Mouse (Mus musculus) heart, embryonic 14.5 days (tissue): Measurements from ENCODE around the gene Ccnl2. TPM values are rescaled to one million over a fixed set of nuclear protein-coding genes. Genes with fewer than 3 reads are reported as not detected.

Source experiments
- ATAC-seq: fragments of 200-750 bp; cut with Nextera tagmentation; 2 replicates; pipeline ENCODE4 v1.8.0; 2017; ENCODE audit warnings: low read depth, moderate TSS enrichment; ENCODE audit not compliant: insufficient number of reproducible peaks, insufficient read depth, low FRiP score
- H3K27ac ChIP-seq, 2 experiments: fragments of 200-500 bp in 1 of 2; fragments of 300-500 bp in 1 of 2; sonication (generic) in 1 of 2; replicated peaks in 1 of 2; 2 replicates each; pipeline ENCODE4 v1.5.1; 2012 to 2014; ENCODE audit warnings: low read depth in 2 of 2, low read length in 2 of 2, control low read depth in 1 of 2, mild to moderate bottlenecking in 1 of 2, mixed read lengths in 1 of 2; ENCODE audit not compliant: control insufficient read depth in 1 of 2, insufficient read depth in 1 of 2
- H3K27me3 ChIP-seq: fragments of 300-500 bp; sonication (generic); 2 replicates; pipeline ENCODE4 v1.6.1; 2014; ENCODE audit warnings: mild to moderate bottlenecking, low read length, control low read depth; ENCODE audit not compliant: control insufficient read depth, insufficient read depth
- H3K36me3 ChIP-seq: fragments of 300-500 bp; sonication (generic); 2 replicates; pipeline ENCODE4 v1.6.1; 2014; ENCODE audit warnings: mild to moderate bottlenecking, control low read depth, low read length, mixed read lengths; ENCODE audit not compliant: control insufficient read depth, insufficient read depth
- H3K4me1 ChIP-seq, 2 experiments: fragments of 200-500 bp in 1 of 2; fragments of 300-500 bp in 1 of 2; sonication (generic) in 1 of 2; 2 replicates each; pipeline ENCODE4 v1.6.1; 2012 to 2014; ENCODE audit warnings: low read length in 2 of 2, control low read depth in 1 of 2, mixed read lengths in 1 of 2; ENCODE audit not compliant: control insufficient read depth in 2 of 2, insufficient read depth in 2 of 2
- H3K4me2 ChIP-seq: fragments of 300-500 bp; sonication (generic); 2 replicates; pipeline ENCODE4 v1.6.1; 2014; ENCODE audit warnings: mild to moderate bottlenecking, low read length
- H3K4me3 ChIP-seq, 2 experiments: fragments of 200-500 bp in 1 of 2; fragments of 300-500 bp in 1 of 2; sonication (generic) in 1 of 2; 2 replicates each; pipeline ENCODE4 v1.5.1; 2012 to 2014; ENCODE audit warnings: low read length in 2 of 2, mild to moderate bottlenecking in 2 of 2, control low read depth in 1 of 2, low read depth in 1 of 2, moderate library complexity in 1 of 2; ENCODE audit not compliant: control insufficient read depth in 1 of 2, insufficient read depth in 1 of 2
- H3K9ac ChIP-seq: fragments of 300-500 bp; sonication (generic); 2 replicates; pipeline ENCODE4 v1.6.1; 2014; ENCODE audit warnings: mild to moderate bottlenecking, low read length
- H3K9me3 ChIP-seq: fragments of 300-500 bp; sonication (generic); 2 replicates; pipeline ENCODE4 v1.6.1; 2016; ENCODE audit warnings: low read length, control low read depth; ENCODE audit not compliant: control insufficient read depth
- WGBS: fragments of 180-500 bp; shearing (Covaris S2); extraction: QIAGEN DNeasy Blood & Tissue Kit; methylation state at CpG from one replicate; pipeline ENCODE4 v1.1.7; 2014; 5-methylcytosine and 5-hydroxymethylcytosine counted together
- polyA plus RNA-seq: library from polyadenylated mRNA; unstranded; fragments of >200 nt; fragmentation: Nextera tagmentation; extraction: Ambion mirVana; gene quantifications from 2 replicates; pipeline ENCODE4 v1.2.1, GENCODE M21; 2014

The Ccnl2 gene
- polyA plus RNA-seq, 1 experiment from 2014 or later: 120 TPM

DNA sequence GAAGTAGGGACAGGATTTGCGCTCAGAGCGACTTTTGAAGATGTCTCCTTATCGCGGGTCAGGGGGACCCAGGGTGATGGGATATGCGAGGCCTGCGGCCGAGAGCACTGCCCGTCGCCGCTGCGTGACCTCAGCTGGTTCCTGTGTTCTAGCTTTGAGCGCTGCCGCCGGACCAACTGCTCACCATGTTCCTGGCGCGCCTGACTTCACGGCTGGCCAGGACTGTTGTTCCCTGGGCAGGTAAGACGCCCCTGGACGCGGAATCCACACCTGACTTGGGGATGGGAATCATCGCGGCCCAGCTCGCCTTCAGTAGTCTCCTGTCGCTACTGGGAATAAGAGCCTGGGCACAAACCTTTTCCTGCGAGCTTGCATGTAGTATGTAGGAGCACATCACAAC is 19.5 kb downstream of the Ccnl2 start:
- no peak for ATAC-seq
- Histone ChIP-seq H3K4me3 (peak overlapping the region; percentile 78 to 89), H3K27ac (peak overlapping the region; percentile 45 to 90), H3K4me2 (peak overlapping the region; percentile 96), H3K4me1 (peaks cover 8 to 13% of the 10 kb centered on the region in 2 experiments), H3K9ac (peak overlapping the region; percentile 94), H3K27me3 (no peaks in the 10 kb centered on the region), H3K9me3 (no peaks in the 10 kb centered on the region), H3K36me3 (peaks cover 26% of the 10 kb centered on the region)
- 1% methylated on average over 25 of the region's 25 CpGs for WGBS

DNA sequence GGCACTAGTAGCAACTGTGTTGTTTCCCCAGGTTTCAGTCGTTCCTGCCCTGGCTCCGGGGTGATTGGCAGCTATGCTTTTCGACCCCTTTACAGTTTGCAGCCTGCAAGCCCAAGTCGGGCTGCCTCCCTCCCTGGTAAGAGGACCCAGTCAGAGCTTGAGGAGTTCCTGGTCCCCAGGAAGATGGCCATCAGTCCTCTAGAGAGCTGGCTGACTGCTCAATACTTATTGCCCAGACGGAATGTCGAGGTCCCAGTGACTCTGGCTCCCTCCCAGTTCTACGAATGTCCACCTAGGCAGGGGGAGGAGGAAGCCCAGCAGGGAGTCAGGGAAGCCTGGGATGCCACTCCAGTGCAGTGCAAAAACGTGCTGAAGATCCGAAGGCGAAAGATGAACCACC is 20.0 kb downstream of the Ccnl2 start:
- peak overlapping the region; percentile 78 to 89 for H3K4me3 ChIP-seq
- 48% methylated on average over 10 of the region's 10 CpGs for whole genome bisulfite sequencing
- no peaks in the 10 kb centered on the region for H3K9me3 ChIP-seq
- peak overlapping the region; percentile 96 for H3K4me2 ChIP-seq
- peaks cover 21% of the 10 kb centered on the region for H3K36me3 ChIP-seq
- no peaks in the 10 kb centered on the region for H3K27me3 ChIP-seq
- H3K9ac ChIP-seq: peak overlapping the region; percentile 94
- H3K27ac ChIP-seq: peak overlapping the region in 1 of 2 experiments; percentile 90; a peak in 1 of 4 replicates
- no peak for ATAC-seq
- peaks cover 8 to 13% of the 10 kb centered on the region in 2 experiments for H3K4me1 ChIP-seq

DNA sequence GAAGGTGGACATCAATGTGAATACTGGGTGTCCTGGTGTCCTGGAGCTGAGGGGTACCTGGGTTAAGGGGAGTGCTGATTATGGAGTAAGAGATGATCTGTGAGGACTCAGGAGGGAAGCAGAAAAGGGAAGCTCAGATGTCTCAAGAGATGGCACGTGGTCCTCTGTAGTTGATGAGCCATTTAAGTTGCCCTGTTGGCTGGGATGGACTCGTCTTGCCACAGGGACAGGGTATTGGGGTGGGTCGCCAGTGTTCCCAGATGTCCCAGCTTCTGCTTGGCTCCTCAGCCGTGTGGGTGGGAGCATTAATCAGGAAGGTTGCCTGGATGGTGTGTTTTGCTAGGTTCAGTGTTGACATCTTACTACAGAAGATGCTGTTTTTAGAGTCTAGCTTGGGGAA is 20.9 kb downstream of the Ccnl2 start:
- Histone ChIP-seq H3K27me3 (no peaks in the 10 kb centered on the region), H3K27ac (no peak overlapping the region), H3K9ac (no peak overlapping the region), H3K36me3 (peaks cover 12% of the 10 kb centered on the region), H3K4me1 (peaks cover 17 to 22% of the 10 kb centered on the region in 2 experiments), H3K4me2 (no peak overlapping the region), H3K9me3 (no peaks in the 10 kb centered on the region), H3K4me3 (no peak overlapping the region)
- WGBS: 78% methylated on average over 4 of the region's 4 CpGs
- ATAC-seq: no peak

DNA sequence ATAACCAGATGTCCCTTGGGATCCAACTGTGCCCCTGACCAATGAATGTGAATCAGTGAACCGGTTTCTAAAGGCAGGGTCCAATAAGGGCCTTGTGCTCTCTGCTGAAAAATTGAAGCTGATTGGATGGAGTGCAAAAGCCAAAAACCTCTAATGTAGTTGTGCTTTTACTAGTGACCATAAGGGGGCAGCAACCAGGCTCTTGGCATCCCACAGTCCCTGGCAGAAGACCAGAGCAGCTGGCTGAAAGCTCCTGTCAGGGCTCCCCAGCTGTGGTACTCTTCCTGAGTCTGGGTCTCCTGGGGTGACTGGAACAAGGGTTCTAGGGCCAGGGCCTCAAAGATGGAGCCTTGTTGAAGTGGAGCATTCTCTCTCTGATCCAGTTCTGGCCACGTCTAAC is 21.5 kb downstream of the Ccnl2 start:
- peak; percentile 6; the same call in 1 of the 2 replicates for ATAC-seq
- peaks cover 12% of the 10 kb centered on the region for H3K36me3 ChIP-seq
- H3K27ac ChIP-seq: peak overlapping the region; percentile 9 to 51; a peak in 1 of 4 replicates

GRCm38 (mm10) chr4:155837404-155838010 is 25.2 kb downstream of the Ccnl2 start:
- H3K4me1 ChIP-seq: peaks cover 26 to 50% of the 10 kb centered on the region in 2 experiments
- no peak overlapping the region for H3K4me3 ChIP-seq
- H3K27me3 ChIP-seq: peaks cover 5% of the 10 kb centered on the region
- H3K9ac ChIP-seq: no peak overlapping the region
- no peak for ATAC-seq
- 52% methylated on average over 11 of the region's 11 CpGs for WGBS
- H3K27ac ChIP-seq: peak overlapping the region; percentile 76 to 85
- H3K36me3 ChIP-seq: peaks cover 18% of the 10 kb centered on the region
- H3K4me2 ChIP-seq: peak overlapping the region; percentile 23; the same call in 1 of the 2 replicates
- H3K9me3 ChIP-seq: no peaks in the 10 kb centered on the region

More for the DNA sequence above, 21.5 kb downstream of the Ccnl2 start:
- Histone ChIP-seq H3K4me3 (no peak overlapping the region), H3K4me2 (no peak overlapping the region), H3K9ac (no peak overlapping the region), H3K9me3 (no peaks in the 10 kb centered on the region), H3K4me1 (peaks cover 17 to 28% of the 10 kb centered on the region in 2 experiments), H3K27me3 (no peaks in the 10 kb centered on the region)
- 26% methylated on average over 2 of the region's 2 CpGs for WGBS

GRCm38 (mm10) chr4:155838187-155839153 is 26.2 kb downstream of the Ccnl2 start:
- 33% methylated on average over 8 of the region's 8 CpGs for WGBS
- H3K36me3 ChIP-seq: peaks cover 17% of the 10 kb centered on the region
- no peak overlapping the region for H3K4me3 ChIP-seq
- peaks cover 26 to 46% of the 10 kb centered on the region in 2 experiments for H3K4me1 ChIP-seq
- H3K9me3 ChIP-seq: no peaks in the 10 kb centered on the region
- H3K27me3 ChIP-seq: peaks cover 5% of the 10 kb centered on the region
- peak overlapping the region; percentile 76 to 85 for H3K27ac ChIP-seq
- H3K9ac ChIP-seq: no peak overlapping the region
- ATAC-seq: no peak
- H3K4me2 ChIP-seq: peak overlapping the region; percentile 88

DNA sequence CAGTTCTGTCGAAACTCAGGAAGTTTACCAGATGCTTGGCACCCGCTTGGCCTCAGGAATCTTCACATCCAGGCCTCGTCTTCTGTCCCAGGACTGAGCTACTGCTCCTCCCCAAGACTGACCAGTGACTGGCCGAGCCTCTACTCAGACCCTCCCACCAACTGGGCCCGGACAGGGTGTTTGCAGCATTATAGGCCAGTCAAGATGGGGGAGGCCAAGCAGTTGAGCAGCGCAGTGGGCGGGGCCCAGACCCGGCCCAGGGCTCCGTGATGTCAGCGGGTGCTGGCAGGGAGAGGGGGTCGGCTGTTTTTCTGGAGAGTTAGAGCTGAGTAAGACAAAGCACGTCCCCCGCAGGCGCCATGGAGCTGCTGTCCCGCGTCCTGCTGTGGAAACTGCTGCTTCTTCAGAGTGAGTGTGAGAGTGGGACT is 27.2 kb downstream of the Ccnl2 start, which contains the start of gene Mxra8:
Gene Mxra8 (plus strand): TSS at position 198 of the 428 bp plus-strand sequence.
- peaks cover 21% of the 10 kb centered on the region for H3K36me3 ChIP-seq
- peak within 1 kb of the TSS; percentile 85 to 86 for H3K27ac ChIP-seq
- H3K9me3 ChIP-seq: no peaks in the 10 kb centered on the region
- WGBS: 4% methylated on average over 16 of the region's 16 CpGs
- peak within 1 kb of the TSS; percentile 51 to 54 for H3K4me3 ChIP-seq
- peak within 1 kb of the TSS; percentile 88 for H3K4me2 ChIP-seq
- H3K27me3 ChIP-seq: peaks cover 5% of the 10 kb centered on the region
- peaks cover 22 to 41% of the 10 kb centered on the region in 2 experiments for H3K4me1 ChIP-seq
- H3K9ac ChIP-seq: peak within 1 kb of the TSS; percentile 76
- ATAC-seq: peak; percentile 92
